Mouse (Mus musculus): ENCODE results near the gene Gm4969. TPM values are rescaled to one million over a fixed set of nuclear protein-coding genes. Genes with fewer than 3 reads are reported as not detected.

Gene Gm4969
- polyA plus RNA-seq, 1 experiment from 2014 or later: 8.1 TPM

DNA sequence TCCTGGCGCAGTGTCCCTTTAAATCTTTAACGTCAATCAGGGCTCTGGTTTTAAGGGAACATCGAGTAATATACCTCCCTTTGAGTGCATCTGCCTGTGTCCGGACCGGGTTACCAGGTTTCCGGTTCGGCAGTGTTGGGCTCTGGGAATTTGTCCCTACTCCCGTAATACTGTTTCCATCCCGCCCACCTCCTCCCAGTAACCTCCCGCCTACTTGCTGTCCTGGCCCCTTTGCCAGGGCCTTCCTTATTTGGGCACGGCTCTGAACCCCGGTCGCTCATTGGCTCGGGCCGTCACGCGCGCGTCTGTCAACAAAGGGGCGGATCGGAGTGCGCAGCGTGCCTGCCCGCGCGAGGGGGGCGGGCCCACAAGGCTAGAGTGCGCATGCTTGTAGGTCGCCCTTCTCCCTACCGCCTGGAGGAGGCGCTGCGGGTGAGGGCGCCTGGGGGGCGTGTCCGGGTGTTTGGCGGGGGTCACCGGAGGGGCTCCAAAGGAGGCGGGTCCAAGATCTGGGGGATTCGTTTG, 13.2 kb upstream of the Gm4969 start:
- Histone ChIP-seq H3K4me2 (peak overlapping the region; percentile 75), H3K36me3 (peaks cover 6% of the 10 kb centered on the region), H3K27me3 (no peaks in the 10 kb centered on the region), H3K27ac (replicated peaks) (peak overlapping the region; percentile 91), H3K9me3 (no peaks in the 10 kb centered on the region), H3K9ac (peak overlapping the region; percentile 51), H3K4me1 (replicated peaks) (peaks cover 18% of the 10 kb centered on the region), H3K4me3 (peak overlapping the region; percentile 52)
- peak; percentile 99 for ATAC-seq (ENCODE audit: low FRiP score, low read depth)
- under 1% methylated on average over 39 of the region's 39 CpGs for WGBS

DNA sequence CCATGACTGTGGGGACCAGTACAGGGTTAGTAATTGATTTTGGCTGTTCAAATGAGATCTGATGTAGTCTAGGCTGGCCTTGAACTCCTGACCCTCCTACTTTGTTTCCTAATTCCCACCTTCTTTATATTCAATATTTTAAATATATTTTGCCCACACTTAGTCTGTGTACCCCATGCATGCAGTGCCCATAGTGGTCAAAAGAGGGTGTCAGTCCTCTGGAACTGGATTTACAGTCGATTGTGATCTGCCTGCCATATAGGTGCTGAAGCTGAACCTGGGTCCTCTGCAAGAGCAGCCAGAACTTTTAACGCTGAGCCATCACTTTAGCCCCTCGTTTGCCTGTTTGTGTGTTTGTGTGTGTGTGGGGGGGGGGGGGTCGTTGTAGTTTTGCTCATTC, 12.5 kb upstream of the Gm4969 start:
- Histone ChIP-seq H3K4me1 (replicated peaks) (peaks cover 18% of the 10 kb centered on the region), H3K9me3 (no peaks in the 10 kb centered on the region), H3K27ac (replicated peaks) (peak overlapping the region; percentile 91), H3K27me3 (no peaks in the 10 kb centered on the region), H3K4me3 (peak overlapping the region; percentile 52), H3K36me3 (peaks cover 2% of the 10 kb centered on the region; the same call in 1 of the 2 replicates), H3K9ac (peak overlapping the region; percentile 51; the same call in 1 of the 2 replicates), H3K4me2 (peak overlapping the region; percentile 75)
- 35% methylated on average over 4 of the region's 4 CpGs for WGBS
- ATAC-seq (ENCODE audit: low FRiP score, low read depth): no peak

DNA sequence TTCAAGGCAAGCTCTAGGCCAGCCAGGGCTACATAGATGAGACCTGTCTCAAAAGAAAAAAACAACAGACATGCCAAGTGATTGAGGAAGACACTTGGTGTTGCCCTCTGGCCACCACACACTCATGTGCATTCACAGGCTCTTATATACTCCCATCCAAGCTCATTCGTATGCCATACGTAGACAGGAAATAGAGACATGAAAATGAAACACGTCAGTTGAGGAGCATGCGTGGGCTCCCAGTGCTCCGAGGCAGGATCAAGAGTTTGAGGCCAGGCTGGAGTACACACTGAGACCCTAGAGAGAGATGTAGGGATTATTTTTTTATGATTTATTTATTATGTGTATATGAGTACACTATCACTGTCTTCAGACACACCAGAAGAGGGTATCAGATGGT, 11.2 kb upstream of the Gm4969 start:
- Histone ChIP-seq H3K27ac (replicated peaks) (no peak overlapping the region), H3K4me1 (replicated peaks) (peaks cover 18% of the 10 kb centered on the region), H3K9ac (no peak overlapping the region), H3K9me3 (no peaks in the 10 kb centered on the region), H3K27me3 (no peaks in the 10 kb centered on the region), H3K4me2 (no peak overlapping the region), H3K36me3 (no peaks in the 10 kb centered on the region; the same call in 1 of the 2 replicates), H3K4me3 (no peak overlapping the region)
- WGBS: 91% methylated on average over 5 of the region's 5 CpGs
- ATAC-seq (ENCODE audit: low FRiP score, low read depth): no peak

DNA sequence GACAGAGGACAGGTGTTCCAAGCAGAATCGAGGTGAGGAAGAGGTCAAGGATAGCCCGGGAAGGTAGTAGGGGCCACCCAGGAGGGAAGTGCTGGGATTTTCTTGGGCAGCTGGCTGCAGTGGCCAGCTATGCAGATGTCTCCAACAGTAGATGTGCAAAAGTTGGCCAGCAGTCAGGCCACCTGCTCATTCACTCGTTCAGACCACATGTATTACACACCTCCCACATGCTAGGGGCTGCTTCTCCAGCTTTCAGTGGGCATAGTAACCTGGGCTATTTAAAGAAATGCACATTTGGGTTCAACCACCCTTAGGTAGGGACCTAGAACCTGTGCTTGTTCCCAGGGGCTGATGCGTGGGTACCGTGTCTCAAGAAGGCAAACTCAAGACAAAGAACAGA, 9.6 kb upstream of the Gm4969 start:
- Histone ChIP-seq H3K9ac (no peak overlapping the region), H3K4me1 (replicated peaks) (peaks cover 18% of the 10 kb centered on the region), H3K36me3 (no peaks in the 10 kb centered on the region), H3K4me2 (no peak overlapping the region), H3K4me3 (no peak overlapping the region), H3K27me3 (no peaks in the 10 kb centered on the region), H3K9me3 (no peaks in the 10 kb centered on the region), H3K27ac (replicated peaks) (no peak overlapping the region)
- WGBS: 92% methylated on average over 5 of the region's 5 CpGs
- no peak for ATAC-seq (ENCODE audit: low FRiP score, low read depth)

DNA sequence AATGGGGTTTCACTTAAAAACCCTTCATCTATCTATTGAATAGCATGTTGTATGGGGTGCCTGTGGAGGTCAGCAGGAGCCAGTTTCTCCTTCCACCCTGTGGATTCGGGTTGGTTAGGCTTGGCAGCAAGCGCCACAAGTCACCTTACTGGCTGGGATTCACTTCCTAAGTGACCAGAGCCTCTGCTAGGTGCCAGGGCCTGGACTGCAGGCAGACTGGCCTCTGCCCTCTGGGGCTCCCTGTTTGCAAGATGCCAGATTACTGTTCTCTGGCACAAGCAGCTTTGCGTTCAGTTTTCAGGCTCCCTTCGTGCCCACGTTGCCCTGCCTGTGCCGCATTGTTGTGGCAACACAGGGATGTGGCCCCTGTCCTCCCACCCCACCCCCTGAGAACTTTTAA, 6.5 kb upstream of the Gm4969 start:
- WGBS: 88% methylated on average over 6 of the region's 6 CpGs
- H3K9ac ChIP-seq: no peak overlapping the region

DNA sequence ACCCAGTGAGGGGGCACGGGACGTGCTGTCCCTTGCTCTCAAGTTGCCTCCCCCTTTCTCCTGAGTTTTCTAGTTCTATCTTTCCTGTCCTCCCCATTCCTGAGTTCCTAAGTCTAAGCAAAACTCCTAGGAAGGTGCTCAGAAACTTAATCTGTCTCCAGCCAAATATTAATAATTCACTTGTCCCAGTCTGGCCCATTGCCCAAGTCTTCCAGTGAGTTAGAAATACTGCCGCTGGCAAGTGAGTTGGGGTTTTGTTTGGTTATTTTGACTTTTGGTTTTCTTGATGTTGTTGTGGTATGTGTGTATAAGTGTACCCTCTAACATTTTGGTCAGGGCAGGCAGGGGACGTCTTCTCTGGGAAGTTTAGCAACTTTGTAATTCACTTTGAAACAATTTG, 3.5 kb upstream of the Gm4969 start:
- Histone ChIP-seq H3K9ac (no peak overlapping the region), H3K27me3 (no peaks in the 10 kb centered on the region), H3K4me1 (replicated peaks) (peaks cover 28% of the 10 kb centered on the region), H3K36me3 (no peaks in the 10 kb centered on the region), H3K4me2 (no peak overlapping the region), H3K4me3 (no peak overlapping the region), H3K9me3 (no peaks in the 10 kb centered on the region), H3K27ac (replicated peaks) (no peak overlapping the region)
- 96% methylated on average over 4 of the region's 4 CpGs for WGBS
- ATAC-seq (ENCODE audit: low FRiP score, low read depth): no peak

More for the DNA sequence above, 6.5 kb upstream of the Gm4969 start:
- H3K9me3 ChIP-seq: no peaks in the 10 kb centered on the region
- ATAC-seq (ENCODE audit: low FRiP score, low read depth): no peak
- no peaks in the 10 kb centered on the region for H3K27me3 ChIP-seq
- H3K4me2 ChIP-seq: no peak overlapping the region
- peaks cover 17% of the 10 kb centered on the region for H3K4me1 ChIP-seq (replicated peaks)
- H3K27ac ChIP-seq (replicated peaks): no peak overlapping the region
- H3K4me3 ChIP-seq: no peak overlapping the region
- no peaks in the 10 kb centered on the region for H3K36me3 ChIP-seq

DNA sequence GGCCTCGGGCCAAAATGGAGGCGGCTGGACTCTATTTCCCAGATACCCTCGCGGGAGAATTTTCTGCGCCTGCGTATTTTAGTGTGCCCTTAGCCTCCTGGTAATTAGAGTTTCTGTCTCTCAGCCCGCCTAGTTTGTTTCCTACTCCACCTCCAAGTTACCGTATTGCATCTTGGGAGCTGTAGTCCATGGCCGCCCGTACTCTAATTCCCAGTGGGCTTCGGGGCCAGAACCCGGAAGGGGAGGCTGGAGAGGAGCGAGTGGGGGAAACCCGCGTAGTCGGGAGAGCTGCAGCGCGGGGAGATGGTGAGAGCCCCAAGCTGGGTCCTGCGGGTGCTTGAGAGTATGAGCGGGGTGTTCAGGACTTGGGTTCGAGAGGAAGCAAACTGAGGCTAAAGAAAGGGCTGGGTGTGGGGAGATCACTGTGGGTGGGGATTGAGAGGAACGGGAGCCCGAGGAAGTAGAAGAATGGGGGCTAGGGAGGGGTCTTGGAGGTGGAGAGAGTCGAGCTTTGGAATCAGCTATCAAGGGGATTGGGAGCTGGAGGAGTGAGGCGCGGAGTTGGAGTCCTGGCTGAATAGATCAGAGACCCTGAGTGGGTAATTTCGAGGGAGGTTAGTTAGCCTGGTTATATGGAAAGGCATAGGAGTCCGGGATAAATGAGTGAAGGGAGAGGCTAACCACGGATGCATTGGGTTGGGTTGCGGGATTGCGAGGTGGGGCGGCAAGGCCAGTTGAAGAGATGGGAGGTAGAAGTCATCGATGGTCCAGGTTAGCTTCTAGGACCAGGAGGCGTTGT, 1.7 kb upstream of the Gm4969 start, which contains the start of gene Fbxo46:
TSS of gene Fbxo46 (plus strand) at position 229 of the 799 bp plus-strand sequence.
- Histone ChIP-seq H3K9me3 (no peaks in the 10 kb centered on the region), H3K4me3 (peak within 1 kb of the TSS; percentile 69), H3K27ac (replicated peaks) (peak within 1 kb of the TSS; percentile 75), H3K4me1 (replicated peaks) (peaks cover 28% of the 10 kb centered on the region), H3K9ac (peak within 1 kb of the TSS; percentile 81), H3K27me3 (no peaks in the 10 kb centered on the region), H3K36me3 (no peaks in the 10 kb centered on the region), H3K4me2 (peak within 1 kb of the TSS; percentile 69)
- 3% methylated on average over 34 of the region's 34 CpGs for WGBS
- ATAC-seq (ENCODE audit: low FRiP score, low read depth): peak; percentile 91

DNA sequence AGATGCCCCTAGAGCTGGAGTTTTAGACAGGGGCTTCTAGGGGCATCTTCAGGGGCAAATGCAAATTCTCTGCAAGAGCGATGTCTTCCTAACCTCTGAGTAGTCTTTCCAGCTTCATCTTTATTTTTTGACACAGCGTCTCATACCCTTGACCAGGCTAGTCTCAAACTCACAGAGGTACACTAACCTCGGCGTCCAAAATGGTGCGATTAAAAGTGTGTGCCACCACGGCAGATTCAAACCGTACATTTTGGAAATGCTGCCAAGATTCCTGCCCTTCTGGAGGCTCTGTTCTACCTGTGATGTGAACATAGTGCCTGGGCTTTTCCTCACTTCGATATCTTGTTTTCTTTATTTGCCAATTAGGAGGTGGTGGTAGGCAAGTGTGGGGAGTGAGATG, 915 bp upstream of the Gm4969 start:
- Histone ChIP-seq H3K27me3 (no peaks in the 10 kb centered on the region), H3K4me1 (replicated peaks) (peaks cover 28% of the 10 kb centered on the region), H3K4me3 (no peak overlapping the region), H3K9me3 (no peaks in the 10 kb centered on the region), H3K27ac (replicated peaks) (peak overlapping the region; percentile 33; the same call in 1 of the 2 replicates), H3K4me2 (peak overlapping the region; percentile 69), H3K36me3 (no peaks in the 10 kb centered on the region), H3K9ac (no peak overlapping the region)
- peak; percentile 10; the same call in 1 of the 2 replicates for ATAC-seq (ENCODE audit: low FRiP score, low read depth)
- WGBS: 92% methylated on average over 8 of the region's 8 CpGs

DNA sequence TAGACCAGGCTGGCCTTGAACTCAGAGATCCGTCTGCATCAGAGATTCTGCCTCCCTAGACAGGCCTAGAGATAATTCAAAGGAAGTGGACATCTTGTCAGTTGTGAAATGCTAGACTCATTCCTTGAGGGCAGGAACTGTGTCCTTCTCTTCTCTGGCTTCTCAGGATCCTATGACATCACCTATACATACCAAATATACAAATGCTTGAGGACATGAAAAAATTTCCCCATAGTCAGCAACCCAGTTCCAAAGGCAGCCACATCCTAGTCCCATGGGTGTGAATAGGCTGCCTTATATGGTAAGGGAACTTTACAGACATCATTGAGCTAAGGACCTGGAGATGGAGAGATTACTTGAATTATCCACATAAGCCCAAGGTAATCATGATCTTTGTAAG, 8.6 kb downstream of the Gm4969 start:
- H3K36me3 ChIP-seq: no peaks in the 10 kb centered on the region
- no peak for ATAC-seq (ENCODE audit: low FRiP score, low read depth)
- H3K4me3 ChIP-seq: no peak overlapping the region
- no peaks in the 10 kb centered on the region for H3K4me1 ChIP-seq (replicated peaks)
- no peaks in the 10 kb centered on the region for H3K9me3 ChIP-seq
- H3K27me3 ChIP-seq: 0 out of 2 replicates have a peak, but pooled peaks cover 3% of the 10 kb centered on the region
- no peak overlapping the region for H3K4me2 ChIP-seq
- H3K9ac ChIP-seq: no peak overlapping the region
- H3K27ac ChIP-seq (replicated peaks): no peak overlapping the region
- 94% methylated on average over 1 of the region's 1 CpGs for WGBS

DNA sequence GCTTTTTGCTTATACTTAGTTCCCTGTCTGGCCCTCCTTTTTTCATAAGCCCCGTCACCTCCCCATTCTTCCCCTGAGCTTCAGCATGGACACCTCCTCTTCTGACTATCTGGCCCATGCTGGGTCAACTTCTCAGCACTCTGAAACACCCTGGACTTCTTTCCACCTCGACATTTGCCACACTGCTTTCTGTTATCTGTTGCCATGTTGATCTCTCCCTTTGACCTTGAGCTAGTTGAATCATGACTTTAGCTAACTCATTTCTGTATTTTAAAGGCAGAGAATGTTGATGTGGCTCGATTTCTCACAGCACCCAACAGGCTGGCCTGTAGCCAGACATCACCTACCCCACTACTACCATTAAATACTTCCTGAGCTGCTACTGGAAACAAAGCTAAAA, 10.7 kb downstream of the Gm4969 start:
- no peak overlapping the region for H3K9ac ChIP-seq
- no peaks in the 10 kb centered on the region for H3K4me1 ChIP-seq (replicated peaks)
- no peak overlapping the region for H3K4me2 ChIP-seq
- no peak for ATAC-seq (ENCODE audit: low FRiP score, low read depth)
- H3K36me3 ChIP-seq: peaks cover 18% of the 10 kb centered on the region; the same call in 1 of the 2 replicates
- H3K4me3 ChIP-seq: no peak overlapping the region
- H3K9me3 ChIP-seq: 0 out of 2 replicates have a peak, but pooled peaks cover 3% of the 10 kb centered on the region
- H3K27ac ChIP-seq (replicated peaks): no peak overlapping the region
- 64% methylated on average over 3 of the region's 3 CpGs for WGBS
- no peaks in the 10 kb centered on the region for H3K27me3 ChIP-seq

DNA sequence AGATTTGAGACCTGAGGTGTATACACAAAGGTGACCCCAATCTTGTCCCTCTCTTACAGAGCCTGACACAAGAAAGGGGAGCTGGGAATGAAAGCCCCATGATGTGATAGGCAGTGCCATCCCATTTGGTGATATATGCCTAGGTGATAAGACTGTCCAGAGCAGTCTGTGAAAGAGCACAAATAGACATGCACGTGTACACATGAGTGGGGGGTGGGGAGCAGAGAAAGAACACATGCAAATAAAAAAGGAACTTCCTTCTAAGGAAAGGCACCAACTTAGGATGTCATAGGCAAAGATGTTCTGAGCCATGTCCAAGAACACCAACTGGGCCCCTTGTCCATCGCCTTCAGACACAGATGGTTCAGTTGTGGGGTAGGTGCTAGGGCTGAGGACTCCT, 13.7 kb downstream of the Gm4969 start:
- no peak overlapping the region for H3K9ac ChIP-seq
- no peaks in the 10 kb centered on the region for H3K4me1 ChIP-seq (replicated peaks)
- no peak overlapping the region for H3K4me3 ChIP-seq
- no peak overlapping the region for H3K27ac ChIP-seq (replicated peaks)
- no peak overlapping the region for H3K4me2 ChIP-seq
- 82% methylated on average over 2 of the region's 2 CpGs for WGBS
- H3K27me3 ChIP-seq: no peaks in the 10 kb centered on the region
- H3K36me3 ChIP-seq: peaks cover 18% of the 10 kb centered on the region; the same call in 1 of the 2 replicates
- no peak for ATAC-seq (ENCODE audit: low FRiP score, low read depth)
- H3K9me3 ChIP-seq: 0 out of 2 replicates have a peak, but pooled peaks cover 3% of the 10 kb centered on the region

DNA sequence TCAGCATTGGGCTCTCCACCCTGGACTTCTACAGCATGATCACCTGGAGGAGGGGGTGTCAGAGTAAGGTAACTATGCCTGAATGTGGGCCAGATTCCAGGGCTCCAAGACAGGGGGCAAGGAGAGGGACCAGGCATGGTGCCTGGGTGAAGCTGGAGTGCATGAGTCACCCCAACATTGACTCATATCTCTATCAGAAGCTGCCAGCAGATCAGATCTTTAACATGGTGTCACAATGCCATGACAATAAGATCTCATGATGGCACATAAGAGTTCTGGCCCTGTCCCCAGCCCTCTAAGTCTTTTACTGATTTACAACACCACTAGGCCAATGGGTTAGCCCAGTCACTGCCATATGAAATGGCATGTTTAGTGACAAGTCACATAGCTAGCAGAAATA, 14.4 kb downstream of the Gm4969 start:
- peaks cover 18% of the 10 kb centered on the region; the same call in 1 of the 2 replicates for H3K36me3 ChIP-seq
- H3K4me2 ChIP-seq: no peak overlapping the region
- 0 out of 2 replicates have a peak, but pooled peaks cover 3% of the 10 kb centered on the region for H3K9me3 ChIP-seq
- H3K27me3 ChIP-seq: no peaks in the 10 kb centered on the region
- H3K4me3 ChIP-seq: no peak overlapping the region
- H3K9ac ChIP-seq: no peak overlapping the region
- no peak for ATAC-seq (ENCODE audit: low FRiP score, low read depth)
- H3K27ac ChIP-seq (replicated peaks): no peak overlapping the region
- no peaks in the 10 kb centered on the region for H3K4me1 ChIP-seq (replicated peaks)

Data from hindbrain, embryonic 15.5 days (tissue).